Mouse (Mus musculus) hindbrain, postnatal 0 days (tissue): ENCODE data around the gene Pibf1. TPM values are rescaled to one million over a fixed set of nuclear protein-coding genes. Genes with fewer than 3 reads are reported as not detected.

Experiments
- ATAC-seq: fragments of 200-750 bp; cut with Nextera tagmentation; 2 replicates; pipeline ENCODE4 v1.8.0; 2017; ENCODE audit warnings: mild to moderate bottlenecking, moderate TSS enrichment, moderate library complexity
- DNase-seq: peaks from one replicate; pipeline ENCODE4 v3.0.0-alpha.2; 2015; ENCODE audit warnings: low spot score
- H3K27ac ChIP-seq: fragments of 300-500 bp; sonication (generic); 2 replicates; pipeline ENCODE4 v1.5.1; 2014; ENCODE audit warnings: mild to moderate bottlenecking
- H3K27me3 ChIP-seq: fragments of 300-500 bp; sonication (generic); 2 replicates; pipeline ENCODE4 v1.6.1; 2014; ENCODE audit warnings: low read length, mixed read lengths; ENCODE audit not compliant: insufficient read depth
- H3K36me3 ChIP-seq: fragments of 300-500 bp; sonication (generic); 2 replicates; pipeline ENCODE4 v1.6.1; 2014; ENCODE audit warnings: low read length, mixed read lengths; ENCODE audit not compliant: insufficient read depth
- H3K4me1 ChIP-seq: fragments of 300-500 bp; sonication (generic); 2 replicates; pipeline ENCODE4 v1.6.1; 2014; ENCODE audit warnings: antibody characterized with exemption, low read length, mixed read lengths; ENCODE audit not compliant: insufficient read depth
- H3K4me2 ChIP-seq: fragments of 300-500 bp; sonication (generic); 2 replicates; pipeline ENCODE4 v1.6.1; 2014; ENCODE audit warnings: low read depth, mild to moderate bottlenecking, low read length, moderate library complexity, mixed read lengths
- H3K4me3 ChIP-seq: fragments of 300-500 bp; sonication (generic); 2 replicates; pipeline ENCODE4 v1.5.1; 2014; ENCODE audit warnings: low read length
- H3K9ac ChIP-seq: fragments of 300-500 bp; sonication (generic); replicated peaks from 2 replicates; pipeline ENCODE4 v1.6.1; 2014; ENCODE audit warnings: mild to moderate bottlenecking, low read length, moderate library complexity, mixed read lengths
- H3K9me3 ChIP-seq: fragments of 300-500 bp; sonication (generic); 2 replicates; pipeline ENCODE4 v1.6.1; 2016; ENCODE audit warnings: low read length, mixed read lengths
- CTCF ChIP-seq: IDR thresholded peaks from 2 replicates; pipeline ENCODE4 v1.5.1; 2016; ENCODE audit warnings: antibody characterized with exemption, control low read depth, low read depth
- WGBS: fragments of 180-500 bp; shearing (Covaris S2); extraction: QIAGEN DNeasy Blood & Tissue Kit; methylation state at CpG from one replicate; pipeline ENCODE4 v1.1.7; 2014; 5-methylcytosine and 5-hydroxymethylcytosine counted together
- polyA plus RNA-seq: library from polyadenylated mRNA; unstranded; fragments of >200 nt; fragmentation: Nextera tagmentation; extraction: Ambion mirVana; gene quantifications from 2 replicates; pipeline ENCODE4 v1.2.1, GENCODE M21; 2015
- total RNA-seq: library from RNA; depleted of rRNA; stranded (reverse); fragments of >200 nt; gene quantifications from 2 replicates; pipeline ENCODE4 v1.2.3, GENCODE M21; 2014

Pibf1 gene
- total and polyA plus RNA-seq, 2 experiments from 2014 or later = 10.1 to 13.4 TPM

DNA sequence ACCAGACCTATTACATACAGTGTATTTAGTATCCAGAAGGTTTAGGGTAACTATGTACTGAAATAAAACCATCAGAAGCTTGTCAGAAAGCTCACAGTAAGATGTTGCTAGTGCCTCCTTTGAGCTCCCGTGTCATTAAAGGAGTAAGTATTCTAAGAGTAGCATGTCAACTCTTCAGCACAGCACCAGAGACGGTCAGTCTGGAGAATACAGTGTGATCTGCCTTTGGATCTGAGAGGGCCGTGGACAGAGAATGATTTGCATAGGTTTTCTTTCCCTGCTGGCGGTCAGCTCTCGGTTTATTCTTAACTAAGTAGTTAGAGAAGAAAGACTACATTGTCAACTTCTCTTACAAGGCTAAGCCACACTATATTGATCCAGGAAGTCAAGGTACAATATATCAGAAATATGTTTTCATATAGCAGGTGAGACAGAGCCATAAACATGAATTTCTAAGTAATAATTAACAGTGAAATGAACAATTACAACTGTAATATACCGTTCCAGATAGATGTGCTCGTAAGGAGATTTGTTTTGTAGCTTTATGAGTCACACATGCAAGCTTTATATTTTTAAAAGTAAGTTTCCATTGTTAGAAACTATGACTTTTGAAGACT lies 119.3 kb downstream of the Pibf1 start:
- ATAC-seq = no peak

DNA sequence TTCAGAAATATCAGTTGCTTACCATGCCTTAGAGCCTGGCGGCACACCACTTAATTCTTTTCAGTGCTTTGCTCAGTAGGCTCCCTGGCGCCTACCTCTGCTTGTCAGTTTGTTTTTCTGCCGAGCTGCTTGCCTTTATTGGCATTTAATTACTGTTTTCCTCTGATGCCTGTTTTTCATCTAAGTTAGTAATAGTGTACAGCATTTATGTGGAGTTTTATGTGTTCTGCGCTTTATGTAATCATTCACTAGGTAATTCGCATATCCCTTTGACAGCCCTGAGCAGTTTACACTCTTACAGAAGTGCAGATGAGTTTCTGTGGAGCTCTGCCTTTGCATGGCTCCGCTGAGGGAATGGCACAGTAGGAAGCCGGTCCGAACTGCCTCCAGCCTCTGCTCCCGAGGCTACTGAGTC lies 120.5 kb downstream of the Pibf1 start:
- peak; percentile 45; the same call in 1 of the 2 replicates for ATAC-seq

More for the DNA sequence above, 119.3 kb downstream of the Pibf1 start:
- Histone ChIP-seq H3K4me3 (no peak overlapping the region), H3K27me3 (no peaks in the 10 kb centered on the region), H3K4me2 (no peak overlapping the region), H3K9me3 (no peaks in the 10 kb centered on the region), H3K4me1 (no peaks in the 10 kb centered on the region), H3K9ac (no peak overlapping the region), H3K36me3 (no peaks in the 10 kb centered on the region), H3K27ac (no peak overlapping the region)
- TF ChIP-seq CTCF = no peak
- DNase-seq = no peak
- WGBS = 74% methylated on average over 7 of the region's 7 CpGs

DNA sequence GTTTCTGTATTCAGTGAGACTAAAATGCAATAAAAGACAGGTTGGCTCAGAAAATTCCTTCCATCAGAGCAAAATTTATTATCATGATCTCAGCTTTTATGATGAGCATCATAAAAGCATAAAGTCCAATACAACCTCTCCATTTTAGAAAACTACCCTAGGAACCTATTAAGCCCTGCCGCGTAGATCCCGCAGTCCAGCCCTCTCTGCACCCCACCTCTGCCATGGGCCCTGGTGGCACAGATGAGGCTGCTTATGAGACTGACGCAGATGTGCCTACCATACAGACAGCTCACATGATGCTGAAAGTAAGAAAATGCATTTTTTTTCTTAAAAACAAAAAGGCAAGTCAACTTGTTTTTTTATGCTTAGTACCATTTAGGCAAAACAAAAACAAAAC lies 126.7 kb downstream of the Pibf1 start:
- no peak for ATAC-seq
- no peak for DNase-seq
- Histone ChIP-seq H3K4me2 (no peak overlapping the region), H3K27me3 (no peaks in the 10 kb centered on the region), H3K9ac (no peak overlapping the region), H3K9me3 (no peaks in the 10 kb centered on the region), H3K4me1 (no peaks in the 10 kb centered on the region), H3K36me3 (no peaks in the 10 kb centered on the region), H3K27ac (no peak overlapping the region), H3K4me3 (no peak overlapping the region)
- WGBS = 94% methylated on average over 4 of the region's 4 CpGs
- no peak for TF ChIP-seq CTCF

More for the DNA sequence above, 120.5 kb downstream of the Pibf1 start:
- Histone ChIP-seq H3K9ac (no peak overlapping the region), H3K27me3 (no peaks in the 10 kb centered on the region), H3K4me2 (no peak overlapping the region), H3K36me3 (no peaks in the 10 kb centered on the region), H3K4me1 (no peaks in the 10 kb centered on the region), H3K4me3 (no peak overlapping the region), H3K27ac (no peak overlapping the region), H3K9me3 (no peaks in the 10 kb centered on the region)
- WGBS = 7% methylated on average over 9 of the region's 9 CpGs
- DNase-seq = peak; percentile 31
- no peak for TF ChIP-seq CTCF

- DNase-seq = no peak
- no peak for ATAC-seq
- no peaks in the 10 kb centered on the region for H3K27me3 ChIP-seq
- H3K36me3 ChIP-seq = no peaks in the 10 kb centered on the region
- H3K9me3 ChIP-seq = no peaks in the 10 kb centered on the region
- TF ChIP-seq CTCF = no peak
- no peak overlapping the region for H3K4me2 ChIP-seq
- H3K9ac ChIP-seq = no peak overlapping the region
- 92% methylated on average over 11 of the region's 11 CpGs for WGBS
- no peak overlapping the region for H3K4me3 ChIP-seq
- H3K4me1 ChIP-seq = no peaks in the 10 kb centered on the region
- no peak overlapping the region for H3K27ac ChIP-seq
Measured at GRCm38 (mm10) chr14:99229071-99229780, 130.0 kb downstream of the Pibf1 start.

DNA sequence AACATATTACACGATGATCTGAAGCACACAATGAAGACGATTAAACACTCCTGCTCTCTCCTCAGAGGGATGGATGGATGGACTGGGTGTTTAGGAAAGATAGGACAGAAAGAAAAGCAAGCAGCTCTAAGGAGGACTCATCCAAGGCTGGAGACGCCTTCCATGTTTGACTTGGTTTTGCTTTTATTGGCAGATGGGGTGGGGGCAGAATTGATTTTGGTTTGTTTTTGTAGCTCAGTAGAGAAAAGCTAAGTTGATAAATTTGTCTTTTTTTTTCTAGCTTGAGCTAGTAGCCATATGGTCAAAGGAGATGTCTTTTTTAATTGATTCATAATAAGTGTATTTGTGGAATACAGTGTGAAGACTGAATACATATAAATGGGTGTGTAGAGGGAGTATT lies 133.8 kb downstream of the Pibf1 start:
- Histone ChIP-seq H3K27me3 (no peaks in the 10 kb centered on the region), H3K4me3 (no peak overlapping the region), H3K36me3 (no peaks in the 10 kb centered on the region), H3K27ac (no peak overlapping the region), H3K9me3 (no peaks in the 10 kb centered on the region), H3K4me1 (no peaks in the 10 kb centered on the region), H3K4me2 (no peak overlapping the region), H3K9ac (no peak overlapping the region)
- ATAC-seq = no peak
- WGBS = 91% methylated on average over 3 of the region's 3 CpGs
- no peak for TF ChIP-seq CTCF
- DNase-seq = no peak

GRCm38 (mm10) chr14:99237115-99237514 lies 137.9 kb downstream of the Pibf1 start:
- H3K36me3 ChIP-seq = no peaks in the 10 kb centered on the region; the same call in 1 of the 2 replicates
- no peak for ATAC-seq
- H3K4me2 ChIP-seq = no peak overlapping the region
- TF ChIP-seq CTCF = no peak
- no peak overlapping the region for H3K27ac ChIP-seq
- DNase-seq = no peak
- no peaks in the 10 kb centered on the region for H3K9me3 ChIP-seq
- WGBS = 75% methylated on average over 5 of the region's 5 CpGs
- H3K4me3 ChIP-seq = no peak overlapping the region
- H3K27me3 ChIP-seq = no peaks in the 10 kb centered on the region
- no peak overlapping the region for H3K9ac ChIP-seq
- H3K4me1 ChIP-seq = no peaks in the 10 kb centered on the region

- H3K27me3 ChIP-seq = no peaks in the 10 kb centered on the region
- H3K4me2 ChIP-seq = no peak overlapping the region
- no peak for TF ChIP-seq CTCF
- ATAC-seq (no peak), DNase-seq (no peak)
- no peak overlapping the region for H3K9ac ChIP-seq
- no peak overlapping the region for H3K27ac ChIP-seq
- H3K4me1 ChIP-seq = no peaks in the 10 kb centered on the region
- H3K4me3 ChIP-seq = no peak overlapping the region
- H3K36me3 ChIP-seq = peaks cover 4% of the 10 kb centered on the region; the same call in 1 of the 2 replicates
- WGBS = 87% methylated on average over 11 of the region's 11 CpGs
- no peaks in the 10 kb centered on the region for H3K9me3 ChIP-seq
Measured at GRCm38 (mm10) chr14:99240563-99240962, 141.3 kb downstream of the Pibf1 start.
